Mouse (Mus musculus): Measurements from ENCODE around the gene Rpl10. TPM values are rescaled to one million over a fixed set of nuclear protein-coding genes. Genes with fewer than 3 reads are reported as not detected.

Rpl10 gene
- total RNA-seq, 2 experiments from 2014 or later = 191 to 202 TPM

- DNase-seq = no peak
Measured at GRCm38 (mm10) chrX:74281041-74281731, 10.6 kb downstream of the Rpl10 start.

GRCm38 (mm10) chrX:74281732-74282394 lies 11.3 kb downstream of the Rpl10 start, which contains the start of the genes Taz and Dnase1l1:
Gene Taz, plus strand, starts transcription at chrX:74281912.
Gene Dnase1l1, minus strand, starts transcription at chrX:74282337.
- DNase-seq = peak in 1 of 2 experiments; percentile 25

- peak; percentile 80 for DNase-seq
Measured at GRCm38 (mm10) chrX:74282395-74283091, 11.9 kb downstream of the Rpl10 start.

GRCm38 (mm10) chrX:74283092-74283437 lies 12.5 kb downstream of the Rpl10 start:
- DNase-seq = no peak

- DNase-seq = no peak
Measured at GRCm38 (mm10) chrX:74293431-74293830, 22.8 kb downstream of the Rpl10 start.

- DNase-seq = peak; percentile 91 to 92
Measured at GRCm38 (mm10) chrX:74296538-74297448, 26.2 kb downstream of the Rpl10 start, which contains the start of gene Atp6ap1. Gene Atp6ap1, plus strand, starts transcription at chrX:74297097.

- DNase-seq = no peak
Measured at GRCm38 (mm10) chrX:74298348-74298747, 27.7 kb downstream of the Rpl10 start.

- DNase-seq = no peak
Measured at GRCm38 (mm10) chrX:74299721-74300120, 29.1 kb downstream of the Rpl10 start.

- DNase-seq = peak; percentile 68 to 69
Measured at GRCm38 (mm10) chrX:74304867-74305700, 34.5 kb downstream of the Rpl10 start, which contains the start of gene Gdi1. Gene Gdi1, plus strand, starts transcription at chrX:74304998.

GRCm38 (mm10) chrX:74312540-74313464 lies 42.2 kb downstream of the Rpl10 start, which contains the start of gene Fam50a:
Gene Fam50a, plus strand, starts transcription at chrX:74313033.
- DNase-seq = peak; percentile 83 to 87

Small RNA genes lying within 50 kb of the gene (microRNA-seq; reads per million reads assigned to microRNA genes)
- gene Mir7091 (0 reads per million in 2 experiments), gene Mir7092 (0 reads per million in 2 experiments)

Other genes with a start within 250 kb of the Rpl10 start
- gene Irak1, start 246.9 kb upstream of the Rpl10 start, total RNA-seq (2021) = 10 to 100 TPM; 48.3 to 59.9 TPM
- gene Opn1mw, start 143.3 kb upstream of the Rpl10 start, total RNA-seq (2021) = 1 to 10 TPM; 1.1 TPM
- 10 to 100 TPM; 88.1 to 92.4 TPM for gene Mecp2, start 135.4 kb upstream of the Rpl10 start, total RNA-seq (2021)
- gene Tex28, start 103.0 kb upstream of the Rpl10 start, total RNA-seq (2021) = not detected
- not detected for gene Tktl1, start 93.6 kb upstream of the Rpl10 start, total RNA-seq (2021)
- gene Flna, start 21.0 kb upstream of the Rpl10 start, total RNA-seq (2021) = 10 to 100 TPM; 75.2 to 93.2 TPM
- gene Emd, start 16.1 kb upstream of the Rpl10 start, total RNA-seq (2021) = 10 to 100 TPM; 33.0 to 35.6 TPM
- 10 to 100 TPM; 64.5 to 65.9 TPM for gene Taz, start 11.1 kb downstream of the Rpl10 start, total RNA-seq (2021)
- gene Dnase1l1, start 11.5 kb downstream of the Rpl10 start, total RNA-seq (2021) = 1 to 10 TPM; 2.1 to 2.7 TPM
- 100 to 1,000 TPM; 320 to 335 TPM for gene Atp6ap1, start 26.3 kb downstream of the Rpl10 start, total RNA-seq (2021)
- gene Gdi1, start 34.2 kb downstream of the Rpl10 start, total RNA-seq (2021) = 100 to 1,000 TPM; 582 to 603 TPM
- 10 to 100 TPM; 28.9 to 33.8 TPM for gene Fam50a, start 42.2 kb downstream of the Rpl10 start, total RNA-seq (2021)
- gene Plxna3, start 58.3 kb downstream of the Rpl10 start, total RNA-seq (2021) = 10 to 100 TPM; 32.4 to 33.6 TPM
- gene Lage3, start 82.8 kb downstream of the Rpl10 start, total RNA-seq (2021) = 10 to 100 TPM; 25.1 to 26.4 TPM
- 10 to 100 TPM; 67.7 to 68.7 TPM for gene Ubl4a, start 102.4 kb downstream of the Rpl10 start, total RNA-seq (2021)
- 1 to 10 TPM; 2.1 to 3.3 TPM for gene Slc10a3, start 102.5 kb downstream of the Rpl10 start, total RNA-seq (2021)
- gene Fam3a, start 122.5 kb downstream of the Rpl10 start, total RNA-seq (2021) = 10 to 100 TPM; 18.8 to 24.2 TPM
- 10 to 100 TPM; 47.1 to 50.4 TPM for gene Ikbkg, start 122.5 kb downstream of the Rpl10 start, total RNA-seq (2021)
- 10 to 100 TPM; 24.9 to 29.5 TPM for gene G6pdx, start 158.4 kb downstream of the Rpl10 start, total RNA-seq (2021)
- gene Gm6880, start 210.6 kb downstream of the Rpl10 start, total RNA-seq (2021) = not detected